Mouse (Mus musculus): Measurements from ENCODE around the gene Gm20865.
"Not testable (repeated sequence)": the region's sequence is repeated elsewhere in the genome, so short reads cannot be mapped to it uniquely, and the experiment has no call there.

The Gm20865 gene

DNA sequence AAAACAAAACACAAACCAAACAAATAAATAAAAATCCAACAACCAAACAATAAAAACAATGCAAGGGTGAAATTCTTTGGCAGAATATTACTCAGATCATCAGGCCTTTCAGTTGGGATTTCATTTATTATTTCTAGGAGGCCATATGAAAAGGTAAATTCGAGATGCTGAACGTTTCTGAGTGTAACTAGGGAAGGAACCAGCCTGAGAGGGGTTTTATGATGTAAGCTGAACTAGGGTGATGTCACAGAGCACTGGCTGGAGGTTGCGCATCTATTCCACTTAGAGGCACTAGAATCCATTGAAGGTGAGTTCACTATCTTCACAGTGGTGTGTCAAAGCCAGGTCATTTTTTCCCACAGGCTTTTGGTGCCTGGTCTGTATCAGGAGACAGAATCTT, at the start of gene Gm20865:
TSS of gene Gm20865 (plus strand) at position 301 of the 400 bp plus-strand sequence.
- DNase-seq (ENCODE audit: low read depth): not testable (repeated sequence)

Data from c-Kit-positive CD71-positive TER-119-negative erythroid progenitor cells, embryonic 14.5 days (primary cell).